Mouse (Mus musculus) limb, embryonic 15.5 days (tissue): ENCODE data around the gene 0610010F05Rik. TPM values are rescaled to one million over a fixed set of nuclear protein-coding genes. Genes with fewer than 3 reads are reported as not detected.

Experiments used
- ATAC-seq: fragments of 200-750 bp; cut with Nextera tagmentation; 2 replicates; pipeline ENCODE4 v1.8.0; 2017; ENCODE audit warnings: low read depth, moderate TSS enrichment; ENCODE audit not compliant: insufficient number of reproducible peaks, low FRiP score, low TSS enrichment
- H3K27ac ChIP-seq: fragments of 300-500 bp; sonication (generic); 2 replicates; pipeline ENCODE4 v1.5.1; 2015; ENCODE audit warnings: moderate library complexity, mild to moderate bottlenecking, inconsistent platforms
- H3K27me3 ChIP-seq: fragments of 300-500 bp; sonication (generic); 2 replicates; pipeline ENCODE4 v1.6.1; 2015; ENCODE audit warnings: inconsistent platforms
- H3K36me3 ChIP-seq: fragments of 300-500 bp; sonication (generic); 2 replicates; pipeline ENCODE4 v1.6.1; 2015; ENCODE audit warnings: inconsistent platforms
- H3K4me1 ChIP-seq: fragments of 300-500 bp; sonication (generic); 2 replicates; pipeline ENCODE4 v1.6.1; 2015; ENCODE audit warnings: inconsistent platforms
- H3K4me2 ChIP-seq: fragments of 300-500 bp; sonication (generic); 2 replicates; pipeline ENCODE4 v1.6.1; 2015; ENCODE audit warnings: mild to moderate bottlenecking, inconsistent platforms
- H3K4me3 ChIP-seq: fragments of 300-500 bp; sonication (generic); 2 replicates; pipeline ENCODE4 v1.5.1; 2015; ENCODE audit warnings: mild to moderate bottlenecking, inconsistent platforms
- H3K9ac ChIP-seq: fragments of 300-500 bp; sonication (generic); 2 replicates; pipeline ENCODE4 v1.6.1; 2015; ENCODE audit warnings: inconsistent platforms
- H3K9me3 ChIP-seq: fragments of 300-500 bp; sonication (generic); 2 replicates; pipeline ENCODE4 v1.6.1; 2016; ENCODE audit warnings: inconsistent platforms
- WGBS: fragments of 180-500 bp; shearing (Covaris S2); methylation state at CpG from one replicate; pipeline ENCODE4 v1.1.7; 2015; 5-methylcytosine and 5-hydroxymethylcytosine counted together
- polyA plus RNA-seq: library from polyadenylated mRNA; unstranded; fragments of >200 nt; fragmentation: Nextera tagmentation; extraction: Ambion mirVana; gene quantifications from 2 replicates; pipeline ENCODE4 v1.2.1, GENCODE M21; 2015

The 0610010F05Rik gene
- polyA plus RNA-seq = 19.4 and 19.7 TPM in 2 replicates

- no peaks in the 10 kb centered on the region for H3K27me3 ChIP-seq
- peak; percentile 100 for ATAC-seq
- H3K36me3 ChIP-seq = no peaks in the 10 kb centered on the region
- no peaks in the 10 kb centered on the region for H3K9me3 ChIP-seq
- 0 out of 2 replicates have a peak, but pooled peaks cover 3% of the 10 kb centered on the region for H3K4me1 ChIP-seq
- peak within 1 kb of the TSS; percentile 76 for H3K4me2 ChIP-seq
- peak within 1 kb of the TSS; percentile 92 for H3K4me3 ChIP-seq
- peak within 1 kb of the TSS; percentile 87 for H3K9ac ChIP-seq
- peak within 1 kb of the TSS; percentile 88 for H3K27ac ChIP-seq
- WGBS = under 1% methylated on average over 71 of the region's 103 CpGs
Observed at GRCm38 (mm10) chr11:23632945-23633878, at the start of gene 0610010F05Rik. Gene 0610010F05Rik (minus strand): TSS chr11:23633639.

- Histone ChIP-seq H3K4me2 (no peak overlapping the region), H3K4me3 (no peak overlapping the region), H3K27ac (no peak overlapping the region), H3K27me3 (no peaks in the 10 kb centered on the region), H3K4me1 (no peaks in the 10 kb centered on the region), H3K9me3 (no peaks in the 10 kb centered on the region), H3K36me3 (peaks cover 39% of the 10 kb centered on the region), H3K9ac (no peak overlapping the region)
- no peak for ATAC-seq
- 84% methylated on average over 5 of the region's 5 CpGs for WGBS
Observed at GRCm38 (mm10) chr11:23682561-23682960, 49.1 kb upstream of the 0610010F05Rik start.

GRCm38 (mm10) chr11:23680435-23680950 is 47.1 kb upstream of the 0610010F05Rik start:
- Histone ChIP-seq H3K4me3 (no peak overlapping the region), H3K9me3 (no peaks in the 10 kb centered on the region), H3K36me3 (peaks cover 56% of the 10 kb centered on the region), H3K4me2 (no peak overlapping the region), H3K27ac (no peak overlapping the region), H3K9ac (no peak overlapping the region), H3K27me3 (no peaks in the 10 kb centered on the region), H3K4me1 (no peaks in the 10 kb centered on the region)
- 95% methylated on average over 6 of the region's 6 CpGs for WGBS
- no peak for ATAC-seq

GRCm38 (mm10) chr11:23679044-23679642 is 45.7 kb upstream of the 0610010F05Rik start:
- no peaks in the 10 kb centered on the region for H3K9me3 ChIP-seq
- no peak overlapping the region for H3K4me3 ChIP-seq
- no peak overlapping the region for H3K4me2 ChIP-seq
- H3K4me1 ChIP-seq = no peaks in the 10 kb centered on the region
- no peaks in the 10 kb centered on the region for H3K27me3 ChIP-seq
- no peak overlapping the region for H3K9ac ChIP-seq
- peaks cover 64% of the 10 kb centered on the region for H3K36me3 ChIP-seq
- WGBS = 52% methylated on average over 3 of the region's 3 CpGs
- ATAC-seq = no peak
- no peak overlapping the region for H3K27ac ChIP-seq

GRCm38 (mm10) chr11:23676100-23676499 is 42.7 kb upstream of the 0610010F05Rik start:
- Histone ChIP-seq H3K9ac (no peak overlapping the region), H3K27me3 (no peaks in the 10 kb centered on the region), H3K36me3 (peaks cover 59% of the 10 kb centered on the region), H3K4me2 (no peak overlapping the region), H3K4me1 (no peaks in the 10 kb centered on the region), H3K4me3 (no peak overlapping the region), H3K27ac (no peak overlapping the region), H3K9me3 (no peaks in the 10 kb centered on the region)
- ATAC-seq = no peak
- 89% methylated on average over 5 of the region's 5 CpGs for WGBS

GRCm38 (mm10) chr11:23672256-23672749 is 38.9 kb upstream of the 0610010F05Rik start:
- peaks cover 45% of the 10 kb centered on the region for H3K36me3 ChIP-seq
- no peak overlapping the region for H3K27ac ChIP-seq
- no peaks in the 10 kb centered on the region for H3K27me3 ChIP-seq
- WGBS = 76% methylated on average over 4 of the region's 4 CpGs
- H3K4me3 ChIP-seq = no peak overlapping the region
- no peaks in the 10 kb centered on the region for H3K4me1 ChIP-seq
- no peak overlapping the region for H3K4me2 ChIP-seq
- no peak overlapping the region for H3K9ac ChIP-seq
- H3K9me3 ChIP-seq = no peaks in the 10 kb centered on the region
- no peak for ATAC-seq

GRCm38 (mm10) chr11:23667128-23667527 is 33.7 kb upstream of the 0610010F05Rik start:
- 39% methylated on average over 3 of the region's 3 CpGs for WGBS
- peaks cover 4% of the 10 kb centered on the region; the same call in 1 of the 2 replicates for H3K36me3 ChIP-seq
- H3K9me3 ChIP-seq = no peaks in the 10 kb centered on the region
- H3K9ac ChIP-seq = no peak overlapping the region
- H3K27me3 ChIP-seq = no peaks in the 10 kb centered on the region
- ATAC-seq = no peak
- peaks cover 5% of the 10 kb centered on the region; the same call in 1 of the 2 replicates for H3K4me1 ChIP-seq
- H3K27ac ChIP-seq = no peak overlapping the region
- H3K4me2 ChIP-seq = peak overlapping the region; percentile 52
- H3K4me3 ChIP-seq = peak overlapping the region; percentile 80

GRCm38 (mm10) chr11:23666526-23666925 is 33.1 kb upstream of the 0610010F05Rik start:
- H3K4me3 ChIP-seq = peak overlapping the region; percentile 80
- H3K4me2 ChIP-seq = peak overlapping the region; percentile 52
- no peaks in the 10 kb centered on the region for H3K9me3 ChIP-seq
- no peak for ATAC-seq
- peaks cover 4% of the 10 kb centered on the region; the same call in 1 of the 2 replicates for H3K36me3 ChIP-seq
- H3K4me1 ChIP-seq = peaks cover 5% of the 10 kb centered on the region; the same call in 1 of the 2 replicates
- H3K27ac ChIP-seq = peak overlapping the region; percentile 98
- WGBS = 3% methylated on average over 5 of the region's 5 CpGs
- no peaks in the 10 kb centered on the region for H3K27me3 ChIP-seq
- H3K9ac ChIP-seq = peak overlapping the region; percentile 89

GRCm38 (mm10) chr11:23665798-23666501 is 32.5 kb upstream of the 0610010F05Rik start, which contains the start of gene Pex13:
Gene Pex13 (minus strand): TSS chr11:23665959.
- H3K9me3 ChIP-seq = no peaks in the 10 kb centered on the region
- peak within 1 kb of the TSS; percentile 80 for H3K4me3 ChIP-seq
- peak; percentile 98 for ATAC-seq
- under 1% methylated on average over 49 of the region's 49 CpGs for WGBS
- peak within 1 kb of the TSS; percentile 52 for H3K4me2 ChIP-seq
- H3K9ac ChIP-seq = peak within 1 kb of the TSS; percentile 89
- H3K27ac ChIP-seq = peak within 1 kb of the TSS; percentile 98
- peaks cover 4% of the 10 kb centered on the region; the same call in 1 of the 2 replicates for H3K36me3 ChIP-seq
- H3K27me3 ChIP-seq = no peaks in the 10 kb centered on the region
- H3K4me1 ChIP-seq = peaks cover 5% of the 10 kb centered on the region; the same call in 1 of the 2 replicates

- Histone ChIP-seq H3K9me3 (no peaks in the 10 kb centered on the region), H3K4me1 (peaks cover 5% of the 10 kb centered on the region; the same call in 1 of the 2 replicates), H3K4me3 (peak within 1 kb of the TSS; percentile 80), H3K36me3 (peaks cover 4% of the 10 kb centered on the region; the same call in 1 of the 2 replicates), H3K4me2 (peak within 1 kb of the TSS; percentile 52), H3K27me3 (no peaks in the 10 kb centered on the region), H3K27ac (peak within 1 kb of the TSS; percentile 98), H3K9ac (peak within 1 kb of the TSS; percentile 89)
- WGBS = under 1% methylated on average over 39 of the region's 40 CpGs
- ATAC-seq = peak; percentile 2; the same call in 1 of the 2 replicates
Observed at GRCm38 (mm10) chr11:23665311-23665786, 31.9 kb upstream of the 0610010F05Rik start, which contains the start of gene Pus10. Gene Pus10 (plus strand): TSS chr11:23665674.

- H3K27ac ChIP-seq = no peak overlapping the region
- H3K4me1 ChIP-seq = peaks cover 5% of the 10 kb centered on the region; the same call in 1 of the 2 replicates
- H3K9ac ChIP-seq = no peak overlapping the region
- peaks cover 4% of the 10 kb centered on the region; the same call in 1 of the 2 replicates for H3K36me3 ChIP-seq
- no peaks in the 10 kb centered on the region for H3K9me3 ChIP-seq
- no peak for ATAC-seq
- no peak overlapping the region for H3K4me2 ChIP-seq
- H3K27me3 ChIP-seq = no peaks in the 10 kb centered on the region
- no peak overlapping the region for H3K4me3 ChIP-seq
Observed at GRCm38 (mm10) chr11:23664232-23664631, 30.8 kb upstream of the 0610010F05Rik start.
